Mouse (Mus musculus) embryo, embryonic 10.5 days (tissue): Measurements from ENCODE around the gene 2310034G01Rik.

Experiments
- DNase-seq: peaks from one replicate; pipeline ENCODE4 v3.0.0-alpha.2; 2015; ENCODE audit warnings: low spot score

2310034G01Rik gene

GRCm38 (mm10) chr19:46328081-46329030 is 21.7 kb downstream of the 2310034G01Rik start, which contains the start of gene Fbxl15:
TSS of gene Fbxl15 (plus strand) at chr19:46328184.
- DNase-seq = peak; percentile 97

DNA sequence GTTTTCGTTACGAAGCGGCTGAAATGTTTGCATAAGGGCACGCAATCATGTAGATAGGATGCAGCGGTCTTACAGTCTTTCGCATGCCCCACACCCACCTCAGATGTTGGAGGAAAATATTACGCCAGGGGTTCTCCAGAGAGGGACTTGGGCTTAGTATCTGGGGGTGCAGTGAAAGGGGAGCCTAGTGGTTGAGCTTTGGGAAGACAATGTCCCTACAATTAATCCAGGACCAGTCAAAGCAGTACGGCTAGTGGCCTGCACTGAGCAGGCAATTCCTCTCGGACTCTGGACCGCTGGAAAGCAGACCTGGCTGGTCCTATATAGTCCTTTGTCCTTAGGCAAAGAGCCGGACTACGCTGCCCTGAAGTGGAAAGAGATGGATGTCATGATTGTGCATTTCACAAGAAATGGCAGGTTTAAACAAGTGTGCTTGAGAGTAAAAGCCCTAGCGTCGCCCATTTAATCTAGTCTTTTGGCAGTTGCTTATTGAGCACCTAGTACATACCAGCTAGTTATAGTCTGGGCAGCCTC is 22.5 kb downstream of the 2310034G01Rik start:
- DNase-seq = no peak

- peak; percentile 69 for DNase-seq
Observed at GRCm38 (mm10) chr19:46326756-46327305, 23.3 kb downstream of the 2310034G01Rik start, which contains the start of gene Psd. TSS of gene Psd (minus strand) at chr19:46327156.

DNA sequence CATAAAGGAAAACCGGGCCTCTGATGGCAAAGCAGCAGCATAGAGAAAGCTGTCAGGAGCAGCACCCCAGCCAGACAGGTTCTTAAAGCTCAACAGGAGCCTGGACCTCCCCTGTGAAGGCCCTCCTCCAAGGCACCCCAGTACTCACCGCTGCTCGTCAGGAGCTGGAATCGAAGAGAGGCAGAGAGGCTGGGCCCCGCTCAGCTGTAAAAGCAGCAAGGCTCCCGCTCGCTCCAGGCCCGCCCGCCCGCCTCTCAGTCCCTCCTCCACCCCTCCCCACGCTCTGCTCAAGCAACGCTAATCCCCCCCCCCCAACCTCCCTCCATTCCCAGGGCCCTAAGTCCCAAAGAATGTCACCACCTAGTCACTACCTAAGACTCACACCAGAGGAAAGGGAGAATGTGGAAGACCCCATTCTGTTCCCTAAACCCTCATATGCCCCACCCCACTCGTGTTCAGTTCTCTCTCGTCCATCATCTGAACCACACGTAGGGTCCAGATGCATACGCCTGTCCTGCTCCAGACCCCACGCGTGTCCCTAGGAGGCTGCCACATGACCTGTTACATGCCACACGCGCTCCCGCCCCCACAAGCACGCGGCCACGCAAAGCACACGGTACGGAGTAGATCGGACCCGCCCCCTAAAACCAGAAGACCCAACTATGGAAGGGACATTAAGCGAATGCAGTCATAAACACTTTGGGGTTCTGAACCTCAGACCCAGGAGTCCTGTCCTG is 23.9 kb downstream of the 2310034G01Rik start:
- DNase-seq = no peak

DNA sequence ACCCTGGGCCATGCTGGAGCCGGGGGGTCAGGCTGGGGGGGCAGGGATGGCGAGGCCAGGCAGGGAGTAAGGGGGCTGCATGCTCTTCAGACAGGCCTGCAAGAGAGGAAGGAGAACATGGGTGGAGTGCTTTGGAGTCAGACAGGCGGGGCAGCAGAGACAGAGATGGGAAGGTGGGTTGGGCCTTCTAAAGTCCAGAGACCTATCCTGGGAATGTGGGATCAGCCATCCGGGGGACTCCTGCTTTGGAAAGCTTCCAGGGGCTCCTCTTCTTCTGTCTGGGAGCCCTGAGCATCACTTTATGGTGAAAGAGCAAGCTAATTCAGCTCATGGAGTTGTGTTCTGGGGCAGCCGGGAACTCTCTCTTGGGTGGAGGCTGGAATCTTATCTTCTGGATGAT is 25.2 kb downstream of the 2310034G01Rik start:
- no peak for DNase-seq

DNA sequence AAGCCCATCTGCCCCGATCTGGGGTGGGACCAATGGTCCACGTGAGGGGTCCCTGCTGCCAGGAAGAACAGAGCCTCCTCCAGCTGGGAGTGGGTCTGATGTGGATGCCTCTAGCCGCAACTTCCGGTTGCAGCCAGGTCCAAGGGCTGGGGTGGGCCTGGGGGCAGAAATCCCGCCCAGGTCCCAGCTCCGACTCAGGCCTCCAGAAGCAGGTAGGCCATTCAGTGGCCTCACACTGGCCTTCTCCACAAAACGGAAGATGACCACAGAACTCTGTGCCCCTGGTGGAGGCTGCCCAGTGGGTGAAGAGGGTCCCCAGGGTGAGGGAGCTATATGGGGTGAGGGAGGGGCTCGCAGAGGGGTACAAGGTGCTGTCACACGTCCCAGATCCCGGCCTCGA is 25.7 kb downstream of the 2310034G01Rik start:
- DNase-seq = no peak

- no peak for DNase-seq
Observed at GRCm38 (mm10) chr19:46323716-46324115, 26.4 kb downstream of the 2310034G01Rik start.

DNA sequence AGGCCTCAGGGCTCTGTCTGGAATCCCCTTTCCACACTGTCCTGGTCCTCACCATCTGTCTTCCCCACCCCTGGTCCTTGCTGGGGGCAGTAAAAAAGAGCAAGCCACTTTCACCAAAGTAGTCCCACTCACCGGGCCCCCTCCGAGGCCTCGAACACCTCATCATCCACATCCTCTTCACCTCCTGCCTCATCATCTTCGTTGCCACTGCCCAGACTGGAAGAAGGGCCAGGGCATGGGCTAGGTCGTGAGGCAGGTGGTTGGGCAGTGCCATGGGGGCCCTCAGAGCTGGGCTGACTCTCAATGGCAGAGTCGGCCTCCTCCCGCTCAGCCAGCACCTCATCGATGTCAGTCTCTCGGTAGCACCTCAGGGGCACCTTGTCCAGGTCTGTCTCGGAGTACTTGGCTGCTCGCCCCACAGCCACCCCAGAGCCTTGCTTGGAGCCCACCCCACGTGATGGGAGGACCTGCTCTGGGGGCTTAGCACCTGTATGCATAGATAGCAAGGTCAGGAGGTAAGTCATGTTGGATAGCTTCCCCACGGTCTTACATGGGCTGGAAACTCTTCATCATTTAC is 27.0 kb downstream of the 2310034G01Rik start:
- no peak for DNase-seq

DNA sequence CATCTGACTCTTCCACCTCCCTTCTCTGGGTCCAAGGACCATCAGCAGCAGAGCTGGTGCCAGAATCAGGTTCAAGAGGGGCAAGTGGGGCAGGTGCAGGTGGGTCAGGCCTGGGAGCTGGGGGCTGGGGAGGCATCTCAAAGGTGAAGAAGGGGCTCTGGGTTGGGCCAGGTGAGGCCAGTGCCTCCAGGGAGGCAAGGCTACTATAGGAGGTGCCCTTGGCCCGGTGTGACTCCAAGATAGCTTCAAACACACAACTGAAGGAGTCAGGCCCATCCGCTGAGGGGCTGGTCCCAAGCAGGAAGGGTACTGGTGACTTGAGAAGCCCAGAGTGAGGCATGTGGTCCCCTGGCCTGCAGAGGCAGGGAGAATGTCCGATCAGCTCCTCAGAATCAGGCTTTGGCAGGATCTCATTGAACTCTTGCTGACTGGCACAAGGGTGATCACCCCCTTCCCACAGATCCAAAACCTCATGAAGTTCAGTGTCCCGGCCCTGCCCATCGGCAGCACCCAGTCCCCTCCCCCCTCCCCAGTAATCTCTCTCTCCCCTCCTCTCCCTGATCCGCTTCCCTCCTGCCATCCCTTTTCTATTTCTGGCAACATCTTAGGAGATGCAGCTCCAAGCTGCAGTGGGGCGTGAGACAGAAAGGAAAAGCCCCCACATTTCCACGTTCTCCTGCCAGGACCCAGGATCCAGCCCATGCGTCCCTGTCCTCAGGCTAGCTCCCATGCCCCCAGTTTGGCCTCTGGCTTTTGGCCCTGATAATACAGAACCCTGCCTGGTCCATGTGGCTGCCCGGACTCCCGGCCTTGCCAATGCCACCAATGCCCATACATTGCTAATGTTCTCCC is 27.7 kb downstream of the 2310034G01Rik start:
- no peak for DNase-seq

- DNase-seq = peak; percentile 79
Observed at GRCm38 (mm10) chr19:46321101-46321943, 28.8 kb downstream of the 2310034G01Rik start.

- DNase-seq = no peak
Observed at GRCm38 (mm10) chr19:46320076-46320785, 29.9 kb downstream of the 2310034G01Rik start.

GRCm38 (mm10) chr19:46318586-46319378 is 31.3 kb downstream of the 2310034G01Rik start:
- peak; percentile 68 for DNase-seq

DNA sequence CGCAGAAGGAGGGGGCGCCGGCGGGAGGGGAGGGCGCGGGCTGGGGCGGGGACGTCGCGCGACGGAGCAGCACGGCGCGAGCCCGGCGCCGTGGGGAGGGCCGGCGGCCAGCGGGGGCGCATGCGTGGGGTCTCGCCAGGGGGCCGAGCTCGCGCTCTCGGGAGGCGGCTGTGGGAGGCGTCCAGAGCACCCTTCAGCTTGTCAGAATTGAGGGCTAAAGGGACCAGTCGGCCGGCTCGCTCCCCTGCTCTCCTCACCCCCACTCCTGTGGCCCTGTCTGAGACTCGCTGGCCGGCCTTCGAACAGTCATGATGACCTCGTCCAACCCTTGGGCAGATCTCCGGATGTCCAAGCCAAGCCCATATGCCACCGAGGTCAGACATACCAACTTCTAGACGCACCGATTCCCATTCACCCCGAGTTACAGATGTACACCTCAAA is 32.1 kb downstream of the 2310034G01Rik start:
- no peak for DNase-seq

- no peak for DNase-seq
Observed at GRCm38 (mm10) chr19:46317546-46317885, 32.6 kb downstream of the 2310034G01Rik start.

DNA sequence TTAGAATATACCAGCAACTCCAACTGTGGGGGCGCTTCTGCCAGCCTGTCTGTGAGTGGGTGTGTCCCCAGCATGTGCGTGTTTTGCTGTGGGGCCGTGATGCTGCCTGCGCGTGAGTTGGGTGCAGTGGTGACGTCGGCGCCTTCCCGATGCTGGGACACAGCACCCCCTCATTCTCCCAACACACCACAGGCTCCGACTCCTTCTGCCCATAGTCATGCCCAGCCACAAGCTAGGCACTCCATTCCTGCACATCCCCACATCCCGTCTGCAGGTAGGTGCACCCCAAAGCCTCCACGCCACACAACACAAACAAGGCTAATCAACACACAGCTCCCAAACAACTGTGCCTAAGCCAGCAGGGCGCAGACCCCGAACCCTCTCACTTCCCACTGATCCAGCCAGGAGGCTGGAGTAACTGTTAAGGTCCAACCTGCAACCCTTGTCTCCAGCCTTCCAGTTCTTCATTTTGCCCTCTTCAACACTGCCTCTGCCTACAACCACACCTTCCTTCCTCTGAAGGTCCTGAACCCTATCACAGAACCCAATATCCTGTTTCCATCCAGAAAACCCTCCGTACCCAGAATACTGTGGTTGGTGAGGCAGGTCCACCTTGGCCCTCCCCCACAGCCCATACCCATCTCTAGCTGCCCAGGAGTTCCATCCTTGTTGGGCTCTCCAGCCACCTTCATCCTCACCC is 33.1 kb downstream of the 2310034G01Rik start:
- DNase-seq = no peak

GRCm38 (mm10) chr19:46315752-46316610 is 34.1 kb downstream of the 2310034G01Rik start:
- DNase-seq = no peak
